In the genomic region with DNA sequence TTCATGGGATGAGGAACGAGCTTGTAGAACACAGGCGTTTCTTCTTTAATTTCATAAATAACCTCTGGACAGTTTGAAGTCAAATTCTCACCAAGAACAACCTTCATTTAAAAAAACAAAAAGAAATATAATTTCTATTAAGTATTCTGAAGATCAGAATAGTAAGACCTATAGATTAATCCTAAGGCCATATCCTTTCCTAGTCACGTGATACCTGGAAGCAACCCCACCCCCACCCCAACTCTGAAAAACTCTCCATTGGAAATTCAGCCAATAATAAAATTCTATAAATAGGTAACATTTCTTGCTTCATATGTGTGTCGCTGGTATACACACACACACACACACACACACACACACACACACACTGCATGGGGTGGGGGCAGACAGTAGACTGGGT, we compare ENCODE assay signal across 24 mouse cellular contexts.
"Had no signal": no experiment of that assay in that cellular context is flagged by ENCODE, and none has a peak within 500 bp of the region (broad histone marks: within the 10 kb centered on the region; RNA-seq: fewer than 3 reads in every experiment).

No protein-coding gene starts in this region.

- H3K36me3 ChIP-seq: heart, embryonic 10.5 days; heart, embryonic 12.5 days; hindbrain, embryonic 10.5 days; hindbrain, embryonic 12.5 days; intestine, embryonic 15.5 days; limb, embryonic 10.5 days; limb, embryonic 12.5 days had no signal

- H3K4me3 ChIP-seq: gastrocnemius, adult 2 months; heart, embryonic 10.5 days; heart, embryonic 12.5 days; hindbrain, embryonic 10.5 days; hindbrain, embryonic 12.5 days; intestine, embryonic 15.5 days; layer of hippocampus, adult 2 months; left cerebral cortex, adult 2 months; limb, embryonic 10.5 days; limb, embryonic 12.5 days had no signal

- H3K27me3 ChIP-seq: heart, embryonic 12.5 days; hindbrain, embryonic 12.5 days; limb, embryonic 12.5 days had no signal

- H3K27ac ChIP-seq: gastrocnemius, adult 2 months; heart, embryonic 10.5 days; hindbrain, embryonic 10.5 days; hindbrain, embryonic 12.5 days; hindbrain, embryonic 14.5 days; intestine, embryonic 15.5 days; layer of hippocampus, adult 2 months; left cerebral cortex, adult 2 months; limb, embryonic 10.5 days; limb, embryonic 12.5 days had no signal

- H3K9me3 ChIP-seq: heart, embryonic 10.5 days; heart, embryonic 12.5 days; hindbrain, embryonic 10.5 days; hindbrain, embryonic 12.5 days; intestine, embryonic 15.5 days; limb, embryonic 10.5 days; limb, embryonic 12.5 days had no signal

- ATAC-seq: hindbrain, embryonic 16.5 days; inflammation-experienced regulatory T-cells, adult 6 months; intestine, embryonic 15.5 days; intestine, postnatal 0 days had no signal

- H3K4me2 ChIP-seq: heart, embryonic 12.5 days; hindbrain, embryonic 12.5 days; hindbrain, embryonic 14.5 days; intestine, embryonic 15.5 days; limb, embryonic 12.5 days had no signal

- DNase-seq: gastrocnemius, adult 2 months; gastrocnemius, postnatal 10 days; gastrocnemius, postnatal 25 days; heart, adult 18-20 months; heart, postnatal 10 days; heart, postnatal 4 days; kidney, adult 18-20 months; kidney, adult 8-10 months; kidney, postnatal 10 days; kidney, postnatal 25 days; kidney, postnatal 4 days had no signal

- H3K4me1 ChIP-seq: intestine, embryonic 15.5 days had no signal

- H3K9ac ChIP-seq: heart, embryonic 12.5 days; hindbrain, embryonic 12.5 days; hindbrain, embryonic 14.5 days; intestine, embryonic 15.5 days; limb, embryonic 12.5 days had no signal
